8 mouse cellular contexts compared by ENCODE assay signal in genomic region chr2:158863341-158864125, GRCm38 (mm10).
DNase-seq lines count a peak whose midpoint lies in the region; ATAC-seq lines count a peak whose summit lies in the region.

No protein-coding gene starts in this region.

- WGBS in embryonic facial prominence, embryonic 13.5 days: 53% methylated on average over 11 of the region's 11 CpGs
- 48% methylated on average over 11 of the region's 11 CpGs for WGBS in heart, embryonic 15.5 days
- WGBS in neural tube, embryonic 15.5 days: 59% methylated on average over 11 of the region's 11 CpGs

- H3K4me2 ChIP-seq in embryonic facial prominence, embryonic 13.5 days: no peak overlapping the region
- H3K4me2 ChIP-seq in heart, embryonic 15.5 days: no peak overlapping the region
- no peak overlapping the region for H3K4me2 ChIP-seq in neural tube, embryonic 15.5 days

- H3K27ac ChIP-seq in embryonic facial prominence, embryonic 13.5 days: no peak overlapping the region
- no peak overlapping the region for H3K27ac ChIP-seq in heart, embryonic 15.5 days
- H3K27ac ChIP-seq in neural tube, embryonic 15.5 days (replicated peaks): no peak overlapping the region

- H3K27me3 ChIP-seq in embryonic facial prominence, embryonic 13.5 days: no peaks in the 10 kb centered on the region
- no peaks in the 10 kb centered on the region for H3K27me3 ChIP-seq in heart, embryonic 15.5 days
- H3K27me3 ChIP-seq in neural tube, embryonic 15.5 days (replicated peaks): no peaks in the 10 kb centered on the region

- DNase-seq in CD8-positive naive resting alpha-beta T cell, adult 2 months (ENCODE audit: low read depth in 2 of 2, low spot score in 2 of 2): peak; percentile 7 to 30
- DNase-seq in adrenal gland, postnatal 25 days: peak; percentile 49
- DNase-seq in kidney, postnatal 36 days: peak; percentile 24 to 79
- DNase-seq in lung, adult 18-20 months: peak; percentile 25 to 48
- peak; percentile 77 for DNase-seq in thymus, postnatal 0 days (ENCODE audit: low spot score)

- no peak overlapping the region for H3K9ac ChIP-seq in embryonic facial prominence, embryonic 13.5 days
- H3K9ac ChIP-seq in heart, embryonic 15.5 days: no peak overlapping the region
- no peak overlapping the region for H3K9ac ChIP-seq in neural tube, embryonic 15.5 days (replicated peaks)

- no peaks in the 10 kb centered on the region for H3K36me3 ChIP-seq in embryonic facial prominence, embryonic 13.5 days
- H3K36me3 ChIP-seq in heart, embryonic 15.5 days: no peaks in the 10 kb centered on the region; the same call in 1 of the 2 replicates
- no peaks in the 10 kb centered on the region for H3K36me3 ChIP-seq in neural tube, embryonic 15.5 days

- H3K9me3 ChIP-seq in embryonic facial prominence, embryonic 13.5 days: no peaks in the 10 kb centered on the region
- H3K9me3 ChIP-seq in heart, embryonic 15.5 days (replicated peaks): no peaks in the 10 kb centered on the region
- no peaks in the 10 kb centered on the region for H3K9me3 ChIP-seq in neural tube, embryonic 15.5 days (replicated peaks)

- no peak overlapping the region for H3K4me3 ChIP-seq in embryonic facial prominence, embryonic 13.5 days
- no peak overlapping the region for H3K4me3 ChIP-seq in heart, embryonic 15.5 days
- H3K4me3 ChIP-seq in neural tube, embryonic 15.5 days (replicated peaks): no peak overlapping the region

- 0 out of 2 replicates have a peak, but pooled peaks have one; percentile 10 for ATAC-seq in embryonic facial prominence, embryonic 13.5 days (ENCODE audit: insufficient number of reproducible peaks, insufficient read depth, low FRiP score, low TSS enrichment, low read depth)
- ATAC-seq in heart, embryonic 15.5 days (replicated peaks; ENCODE audit: insufficient number of reproducible peaks, insufficient read depth, low FRiP score, low read depth): 0 out of 2 replicates have a peak, but pooled peaks have one; percentile 20
- ATAC-seq in neural tube, embryonic 15.5 days (ENCODE audit: low FRiP score): peak; percentile 53; the same call in 1 of the 2 replicates

- no peaks in the 10 kb centered on the region for H3K4me1 ChIP-seq in embryonic facial prominence, embryonic 13.5 days
- H3K4me1 ChIP-seq in heart, embryonic 15.5 days (replicated peaks): no peaks in the 10 kb centered on the region
- no peaks in the 10 kb centered on the region for H3K4me1 ChIP-seq in neural tube, embryonic 15.5 days

Comparison
In these comparisons a context has a peak if more than half of its experiments do, and no peak if none do; other contexts are left out.
1. DNase-seq: peak in every context shown above with its lines; median percentile 77 in thymus, postnatal 0 days; 52 in kidney, postnatal 36 days; 49 in adrenal gland, postnatal 25 days; 36 in lung, adult 18-20 months; 18 in CD8-positive naive resting alpha-beta T cell, adult 2 months.